8 mouse cellular contexts compared by ENCODE assay signal in genomic region chr15:85734571-85735033, GRCm38 (mm10). TPM values are rescaled to one million over a fixed set of nuclear protein-coding genes. Genes with fewer than 3 reads are reported as not detected.
DNase-seq lines count a peak whose midpoint lies in the region; ATAC-seq and TF ChIP-seq lines count a peak whose summit lies in the region.

Gene Ppara, plus strand, starts transcription at chr15:85734983.

- TF ChIP-seq CTCF in bone marrow, adult 2 months (IDR thresholded peaks at IDR 0.05; ENCODE audit: control insufficient read depth, insufficient read depth, low read length), result no peak

- H3K27ac ChIP-seq in bone marrow, adult 2 months (ENCODE audit: control insufficient read depth, insufficient read depth, low read depth, low read length, poor library complexity), result no peak within 1 kb of the TSS; the same call in 1 of the 2 replicates
- no peak within 1 kb of the TSS for H3K27ac ChIP-seq in heart, embryonic 12.5 days (ENCODE audit: poor library complexity, severe bottlenecking)
- no peak within 1 kb of the TSS for H3K27ac ChIP-seq in neural tube, embryonic 11.5 days (ENCODE audit: low read depth, low read length)

- no peak for TF ChIP-seq POLR2A in bone marrow, adult 2 months (IDR thresholded peaks at IDR 0.05; ENCODE audit: borderline replicate concordance, control insufficient read depth, low read depth, low read length)

- peak within 1 kb of the TSS; percentile 32 for H3K4me3 ChIP-seq in bone marrow, adult 2 months (replicated peaks; ENCODE audit: control insufficient read depth, low read depth, low read length)
- peak within 1 kb of the TSS; percentile 67 for H3K4me3 ChIP-seq in heart, embryonic 12.5 days
- H3K4me3 ChIP-seq in neural tube, embryonic 11.5 days (ENCODE audit: low read depth, low read length), result peak within 1 kb of the TSS; percentile 65

- H3K27me3 ChIP-seq in heart, embryonic 12.5 days (replicated peaks), result peaks cover 70% of the 10 kb centered on the region
- H3K27me3 ChIP-seq in neural tube, embryonic 11.5 days (ENCODE audit: control insufficient read depth, insufficient read depth, low read length), result peaks cover 48% of the 10 kb centered on the region

- H3K4me1 ChIP-seq in bone marrow, adult 2 months (ENCODE audit: control insufficient read depth, insufficient read depth, low read length), result no peaks in the 10 kb centered on the region
- H3K4me1 ChIP-seq in heart, embryonic 12.5 days (replicated peaks), result peaks cover 8% of the 10 kb centered on the region; the same call in 1 of the 2 replicates
- peaks cover 3% of the 10 kb centered on the region; the same call in 1 of the 2 replicates for H3K4me1 ChIP-seq in neural tube, embryonic 11.5 days (ENCODE audit: control insufficient read depth, insufficient read depth, low read length)

- H3K9ac ChIP-seq in heart, embryonic 12.5 days, result peak within 1 kb of the TSS; percentile 72
- peak within 1 kb of the TSS; percentile 41 for H3K9ac ChIP-seq in neural tube, embryonic 11.5 days (ENCODE audit: low read length)

- no peaks in the 10 kb centered on the region for H3K36me3 ChIP-seq in heart, embryonic 12.5 days
- H3K36me3 ChIP-seq in neural tube, embryonic 11.5 days (ENCODE audit: control insufficient read depth, insufficient read depth, low read length), result no peaks in the 10 kb centered on the region

- 6% methylated on average over 28 of the region's 28 CpGs for WGBS in bone marrow, adult 2 months
- WGBS in heart, embryonic 12.5 days, result 4% methylated on average over 26 of the region's 28 CpGs
- 3% methylated on average over 25 of the region's 28 CpGs for WGBS in neural tube, embryonic 11.5 days

- peak; percentile 56 for ATAC-seq in heart, embryonic 12.5 days (ENCODE audit: insufficient number of reproducible peaks, low FRiP score)
- ATAC-seq in neural tube, embryonic 11.5 days (ENCODE audit: insufficient read depth, low FRiP score, low TSS enrichment), result no peak

- H3K9me3 ChIP-seq in heart, embryonic 12.5 days (replicated peaks), result no peaks in the 10 kb centered on the region
- H3K9me3 ChIP-seq in neural tube, embryonic 11.5 days (ENCODE audit: control insufficient read depth, low read length), result no peaks in the 10 kb centered on the region

- DNase-seq in gastrocnemius, adult 18-20 months (ENCODE audit: low spot score), result peak; percentile 24
- no peak for DNase-seq in gastrocnemius, postnatal 10 days
- DNase-seq in kidney, postnatal 10 days, result peak; percentile 77
- no peak for DNase-seq in neural tube, embryonic 11.5 days (ENCODE audit: low spot score)
- no peak for DNase-seq in left cerebral cortex, postnatal 10 days (ENCODE audit: extremely low spot score in 1 of 2, low spot score in 2 of 2)
- no peak for DNase-seq in cerebellum, adult 9-11 months

- H3K4me2 ChIP-seq in heart, embryonic 12.5 days, result peak within 1 kb of the TSS; percentile 90
- H3K4me2 ChIP-seq in neural tube, embryonic 11.5 days (ENCODE audit: low read depth), result peak within 1 kb of the TSS; percentile 92

- intact Hi-C loops in left cerebral cortex, postnatal 10 days (cut with DNase I), result loop anchor here (5.0 kb wide), 1 partner anchor 53 kb away; no protein-coding TSS in a partner anchor

RNA-seq across cellular contexts. Expression of gene Ppara, which starts in this region (rescaled TPM):
- total RNA-seq in gastrocnemius, adult 18-20 months (2021), result 10 to 100 TPM; 21.9 to 22.2 TPM
- total RNA-seq in gastrocnemius, postnatal 10 days (2021), result 1 to 10 TPM; 5.0 to 6.5 TPM
- polyA plus RNA-seq in bone marrow, adult 2 months (2011; ENCODE audit: insufficient read depth, insufficient read length, low replicate concordance, missing spikeins), result 1.1 TPM in 1 of 2 replicates, not detected in the other
- 2.3 and 3.3 TPM in 2 replicates for polyA plus RNA-seq in heart, embryonic 12.5 days (2016; fragmentation: Nextera tagmentation; extraction: Ambion mirVana)
- polyA plus RNA-seq in neural tube, embryonic 11.5 days (2014; fragmentation: Nextera tagmentation; extraction: Ambion mirVana), result 0.07 and 0.25 TPM in 2 replicates
- 1 to 10 TPM; 2.2 to 2.4 TPM for total RNA-seq in left cerebral cortex, postnatal 10 days (2021)

Comparison
In these comparisons a context has a peak if more than half of its experiments do, and no peak if none do; other contexts are left out.
1. DNase-seq: peak in gastrocnemius, adult 18-20 months (single experiment) and kidney, postnatal 10 days (single experiment); none in gastrocnemius, postnatal 10 days (single experiment), neural tube, embryonic 11.5 days (single experiment), left cerebral cortex, postnatal 10 days (0 of 2) and cerebellum, adult 9-11 months (single experiment).
2. Peak in every context shown above with its lines, with median percentiles within 50 percentile points of each other: H3K4me3 ChIP-seq.